Mouse (Mus musculus): ENCODE data around the gene Prss41.

DNA sequence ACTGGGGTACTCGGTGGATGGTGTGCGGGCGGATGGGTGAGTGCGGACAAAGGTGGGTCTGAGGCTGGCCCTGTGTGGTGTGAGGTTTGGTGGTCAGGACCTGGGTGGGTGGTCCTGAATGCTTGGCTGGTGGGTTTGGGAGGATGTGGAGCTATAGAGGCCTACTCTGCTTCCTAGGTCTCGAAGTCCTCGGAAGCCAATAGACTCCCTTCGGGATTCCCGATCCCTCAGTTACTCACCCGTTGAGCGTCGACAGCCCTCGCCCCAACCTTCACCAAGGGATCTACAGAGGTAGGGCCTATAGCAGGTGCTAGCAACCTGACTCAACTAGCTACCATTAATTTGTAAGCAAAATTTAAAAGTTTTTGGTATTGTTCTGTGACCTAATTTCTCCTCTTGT lies 20.4 kb downstream of the Prss41 start:
- TF ChIP-seq POLR2A (IDR thresholded peaks at IDR 0.05; ENCODE audit: insufficient read length, low read depth) (no peak), USF1 (IDR thresholded peaks at IDR 0.05; ENCODE audit: low read depth) (no peak), MAX (IDR thresholded peaks at IDR 0.05; ENCODE audit: low read depth) (no peak), TCF12 (IDR thresholded peaks at IDR 0.05; ENCODE audit: insufficient read depth, poor library complexity, severe bottlenecking) (no peak)

Measured in myocyte (in vitro differentiated cells).